Mouse (Mus musculus) urinary bladder, postnatal 10 days (tissue): ENCODE measurements around the gene Gm42688.

Experiments used
- DNase-seq: peaks from one replicate; pipeline ENCODE4 v3.0.0; 2022; ENCODE audit warnings: low spot score

Gene Gm42688

DNA sequence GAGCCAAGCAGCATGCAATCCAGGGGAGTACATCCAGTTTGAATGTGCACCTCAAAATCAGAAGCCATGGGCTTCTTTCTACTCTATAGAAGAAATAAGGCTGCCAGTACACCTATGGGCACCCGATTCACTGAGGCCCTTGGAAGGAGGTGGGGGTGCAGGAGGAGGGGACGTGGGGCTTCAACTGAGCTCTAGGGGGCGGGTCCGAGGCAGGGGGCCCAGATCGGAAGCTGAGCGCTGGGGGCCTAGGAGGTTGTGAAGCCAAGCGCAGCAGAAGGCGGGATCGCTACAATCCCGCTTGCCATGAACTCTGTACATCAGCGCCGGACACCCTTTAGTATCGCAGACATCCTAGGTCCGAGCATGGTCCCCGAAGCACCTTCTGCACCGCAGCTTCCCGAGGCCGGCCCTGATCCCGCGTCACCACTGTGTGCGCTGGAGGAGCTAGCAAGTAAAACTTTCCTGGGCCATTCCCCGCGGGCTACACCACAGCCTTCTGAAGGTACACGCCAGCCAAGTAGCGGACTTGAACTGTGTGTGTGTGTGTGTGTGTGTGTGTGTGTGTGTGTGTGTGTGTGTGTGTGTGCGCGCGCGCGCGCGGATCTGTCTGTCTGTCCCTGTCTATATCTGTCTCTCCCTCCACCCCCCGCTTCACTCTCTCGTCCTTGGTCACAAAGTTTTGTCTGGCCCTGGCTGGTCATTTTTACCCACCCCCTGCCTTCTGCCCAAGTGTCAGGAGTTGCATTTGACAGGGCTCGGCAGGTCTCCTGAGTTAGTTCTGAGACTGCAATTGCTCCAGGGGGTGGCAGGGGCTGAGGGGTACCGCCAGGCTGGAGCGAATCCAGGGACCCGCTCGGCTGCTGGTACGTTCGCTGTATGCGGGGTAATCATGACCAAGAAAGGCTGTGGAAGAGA is 15.0 kb upstream of the Gm42688 start, which contains the start of gene Lbx2:
Lbx2 (plus strand) TSS at position 247 of the 915 bp plus-strand sequence.
- no peak for DNase-seq

DNA sequence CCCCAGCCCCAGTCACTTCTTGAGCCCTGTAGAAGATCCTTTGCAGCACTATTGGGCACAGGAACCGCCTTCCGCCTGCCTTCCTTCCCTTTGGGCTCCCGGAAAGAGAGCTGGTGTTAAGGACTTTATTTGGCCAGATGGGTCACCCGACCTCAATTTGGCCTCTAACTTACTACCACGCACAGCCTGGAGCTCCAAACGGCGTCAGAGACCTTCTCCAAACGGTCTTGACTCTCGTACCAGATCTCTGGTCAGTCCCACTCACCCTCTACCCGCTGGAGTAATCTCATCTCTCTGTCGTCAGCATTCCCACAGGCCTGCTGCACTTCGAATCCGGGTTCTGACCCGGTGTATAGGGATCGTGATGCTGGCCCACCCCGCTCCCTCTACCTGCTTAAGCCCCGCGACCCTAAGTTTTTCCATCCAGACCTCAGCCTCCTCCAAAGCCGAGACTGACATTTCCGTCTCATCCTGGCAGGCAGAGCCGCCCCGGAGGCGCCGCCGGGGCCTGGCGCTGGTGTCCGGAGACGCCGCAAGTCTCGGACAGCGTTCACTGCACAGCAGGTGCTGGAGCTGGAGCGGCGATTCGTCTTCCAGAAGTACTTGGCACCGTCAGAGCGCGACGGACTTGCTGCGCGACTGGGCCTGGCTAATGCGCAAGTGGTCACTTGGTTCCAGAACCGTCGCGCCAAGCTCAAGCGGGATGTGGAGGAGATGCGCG is 14.1 kb upstream of the Gm42688 start:
- DNase-seq, result no peak

DNA sequence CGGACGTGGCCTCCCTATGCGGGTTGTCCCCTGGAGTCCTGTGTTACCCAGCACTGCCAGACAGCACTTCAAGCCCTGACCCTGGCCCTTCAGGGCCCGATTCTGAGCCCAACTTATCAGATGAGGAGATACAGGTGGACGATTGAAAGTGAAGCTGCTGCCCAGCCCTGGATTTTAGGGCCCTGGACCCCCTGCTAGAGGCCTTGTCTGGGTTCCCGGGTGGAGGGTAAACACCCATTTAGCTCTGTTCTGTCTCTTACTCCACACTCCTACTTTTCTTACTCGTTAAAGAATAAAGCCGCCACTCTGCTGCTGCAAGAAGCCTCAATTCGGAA is 13.5 kb upstream of the Gm42688 start:
- DNase-seq, result no peak

DNA sequence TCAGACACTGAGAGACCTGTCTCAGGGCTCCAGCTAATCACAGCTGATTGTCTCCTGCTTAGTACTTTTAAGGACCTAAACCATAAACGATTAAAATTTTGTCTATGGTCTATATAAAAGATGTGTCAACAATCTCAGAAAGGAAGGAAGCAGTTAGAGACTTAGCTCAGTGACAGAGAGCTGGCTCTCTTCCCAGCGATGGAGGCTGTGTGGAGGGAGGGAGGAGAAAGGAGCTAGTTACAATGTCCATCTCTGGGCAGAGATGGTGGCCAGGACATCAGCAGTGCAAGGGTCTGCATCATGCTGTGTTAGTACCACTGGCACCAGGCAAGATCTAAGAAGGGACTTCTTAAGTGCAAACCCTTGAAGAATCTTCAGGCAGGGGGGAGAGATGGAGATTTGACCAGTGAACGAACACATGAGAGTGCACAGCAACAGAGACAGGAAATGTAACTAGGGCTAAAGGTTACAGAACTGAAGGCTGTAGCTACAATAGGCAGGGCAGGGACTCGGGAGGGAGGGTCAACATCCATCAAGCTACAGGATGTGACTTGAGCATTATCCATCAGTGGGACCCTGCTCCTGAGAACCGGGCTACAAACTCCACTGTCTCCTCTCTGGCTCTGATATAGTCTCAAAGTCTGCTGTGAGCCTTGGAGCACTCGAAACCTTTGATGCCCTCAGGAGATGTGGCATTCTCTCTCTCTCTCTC is 8.8 kb upstream of the Gm42688 start:
- DNase-seq, result no peak

DNA sequence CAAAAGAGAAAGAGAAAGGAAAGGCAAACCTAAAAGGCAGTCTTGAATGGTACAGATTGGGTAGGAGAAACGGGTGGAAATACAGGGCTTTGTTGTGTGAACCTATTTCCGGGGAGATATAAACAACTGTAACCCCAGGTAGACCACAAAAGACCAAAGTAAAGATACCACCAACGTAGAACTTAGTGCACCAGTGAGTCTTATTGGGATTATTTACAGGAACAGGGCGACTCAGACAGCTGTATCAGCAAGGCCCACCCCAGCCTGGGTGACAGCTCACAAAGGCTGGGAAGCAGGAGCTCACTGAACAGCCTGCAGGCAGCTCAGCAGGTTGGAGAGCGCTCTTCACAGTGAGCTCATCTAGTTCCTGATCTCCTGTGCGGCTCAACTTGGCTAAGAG is 5.4 kb upstream of the Gm42688 start:
- no peak for DNase-seq

DNA sequence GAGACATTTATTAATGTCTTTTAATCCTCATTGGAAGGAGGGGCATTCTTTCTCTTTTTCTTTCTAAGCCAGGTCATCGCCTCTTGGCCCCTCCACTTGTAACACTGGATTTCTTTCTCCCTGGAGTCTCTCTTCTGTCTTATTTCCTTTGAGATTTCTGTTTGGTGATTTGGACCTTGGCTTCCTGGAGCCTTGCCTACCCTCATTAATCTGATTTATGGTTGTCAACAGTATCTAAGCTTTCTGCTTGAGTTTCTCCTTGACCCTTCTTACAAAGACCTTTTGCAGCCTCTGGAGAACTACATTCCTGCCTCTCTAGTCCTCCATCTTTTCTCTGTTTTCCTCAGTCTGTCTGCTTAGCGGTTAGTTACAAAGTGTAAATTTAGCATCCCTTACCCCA is 3.0 kb upstream of the Gm42688 start:
- no peak for DNase-seq

DNA sequence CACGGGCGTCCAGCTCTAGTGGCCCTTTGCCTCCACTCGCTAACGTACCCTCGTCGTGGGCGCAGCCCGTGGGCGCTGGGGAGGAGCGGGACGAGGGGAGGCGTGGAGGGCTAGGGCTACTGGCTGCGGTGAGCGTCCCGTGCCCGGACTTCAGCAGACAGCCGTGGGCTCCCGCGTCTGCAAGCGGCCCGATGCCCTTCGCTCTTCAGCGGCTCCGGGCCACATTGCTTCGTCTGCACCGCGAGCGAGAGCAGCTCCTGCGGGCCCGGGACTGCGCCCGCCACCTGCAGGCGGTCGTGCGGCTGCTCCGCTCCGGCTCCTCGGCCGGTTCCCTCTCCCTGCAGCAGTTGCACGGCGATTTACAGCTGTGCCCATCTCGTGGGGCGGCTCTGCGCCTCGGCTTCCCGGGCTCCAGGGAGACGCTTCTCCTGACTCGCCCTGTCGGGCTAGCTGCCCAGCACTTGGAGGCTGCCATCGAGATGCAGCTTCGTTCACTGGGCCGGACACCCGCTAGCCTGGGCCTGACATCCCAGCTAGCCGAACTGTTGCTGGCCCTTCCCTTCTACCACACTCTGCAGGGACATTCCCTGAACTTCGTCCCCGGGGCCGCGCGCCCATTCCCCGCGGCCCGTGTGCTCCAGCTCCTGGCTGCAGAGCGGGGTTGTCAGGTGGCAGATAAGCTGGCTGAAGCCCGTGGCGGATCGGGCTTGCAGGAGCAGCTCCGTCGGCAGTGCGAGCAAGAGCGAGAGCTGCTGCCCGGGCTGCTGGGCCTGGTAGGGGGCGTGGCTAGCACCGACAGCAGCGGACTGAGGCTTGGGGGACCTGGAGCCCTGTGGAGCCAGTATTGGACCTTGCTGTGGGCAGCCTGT is 505 bp downstream of the Gm42688 start:
- DNase-seq, result no peak

DNA sequence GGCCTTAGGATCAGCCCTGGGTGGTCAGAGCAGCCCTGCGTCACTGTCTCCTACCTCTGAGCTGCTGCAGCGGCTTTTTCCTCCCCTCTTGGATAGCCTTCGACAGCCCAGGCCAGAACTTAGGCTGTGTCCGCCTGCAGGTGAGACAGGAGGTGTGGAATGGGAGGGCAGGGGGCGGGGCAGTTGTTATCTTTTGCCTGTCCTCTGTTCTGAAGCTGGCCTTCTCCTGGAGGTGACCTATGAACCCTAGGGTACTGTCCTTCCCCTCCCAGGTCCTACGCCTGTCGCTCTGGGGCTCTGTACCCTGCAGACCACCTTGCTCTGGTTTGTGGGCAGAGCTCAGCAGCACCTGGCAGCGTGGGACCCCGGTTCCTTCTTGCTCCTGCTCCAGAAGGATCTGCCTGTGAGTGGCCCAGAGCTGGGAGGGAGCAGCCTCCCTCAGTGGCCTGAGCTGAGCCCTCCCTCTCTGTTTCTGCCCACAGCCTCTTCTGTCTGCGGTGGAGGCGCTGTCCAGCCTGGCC is 1.8 kb downstream of the Gm42688 start:
- DNase-seq, result no peak

DNA sequence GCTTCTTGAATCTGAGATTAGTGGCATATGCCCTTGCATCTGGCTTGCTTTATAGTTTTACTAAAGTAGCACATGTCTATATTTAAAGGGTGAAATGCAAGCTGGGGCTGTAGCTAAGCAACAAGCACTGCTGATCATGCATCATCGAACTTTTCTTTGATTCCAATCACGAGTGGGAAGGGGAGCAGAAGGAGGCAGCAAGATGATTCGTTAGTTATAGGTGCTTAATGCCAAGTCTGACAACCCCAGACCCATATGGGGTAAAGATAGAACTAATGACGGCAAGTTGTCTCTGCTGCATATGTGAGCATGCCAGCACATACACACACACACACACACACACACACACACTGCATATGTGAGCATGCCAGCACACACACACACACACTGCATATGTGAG is 2.7 kb downstream of the Gm42688 start:
- no peak for DNase-seq

DNA sequence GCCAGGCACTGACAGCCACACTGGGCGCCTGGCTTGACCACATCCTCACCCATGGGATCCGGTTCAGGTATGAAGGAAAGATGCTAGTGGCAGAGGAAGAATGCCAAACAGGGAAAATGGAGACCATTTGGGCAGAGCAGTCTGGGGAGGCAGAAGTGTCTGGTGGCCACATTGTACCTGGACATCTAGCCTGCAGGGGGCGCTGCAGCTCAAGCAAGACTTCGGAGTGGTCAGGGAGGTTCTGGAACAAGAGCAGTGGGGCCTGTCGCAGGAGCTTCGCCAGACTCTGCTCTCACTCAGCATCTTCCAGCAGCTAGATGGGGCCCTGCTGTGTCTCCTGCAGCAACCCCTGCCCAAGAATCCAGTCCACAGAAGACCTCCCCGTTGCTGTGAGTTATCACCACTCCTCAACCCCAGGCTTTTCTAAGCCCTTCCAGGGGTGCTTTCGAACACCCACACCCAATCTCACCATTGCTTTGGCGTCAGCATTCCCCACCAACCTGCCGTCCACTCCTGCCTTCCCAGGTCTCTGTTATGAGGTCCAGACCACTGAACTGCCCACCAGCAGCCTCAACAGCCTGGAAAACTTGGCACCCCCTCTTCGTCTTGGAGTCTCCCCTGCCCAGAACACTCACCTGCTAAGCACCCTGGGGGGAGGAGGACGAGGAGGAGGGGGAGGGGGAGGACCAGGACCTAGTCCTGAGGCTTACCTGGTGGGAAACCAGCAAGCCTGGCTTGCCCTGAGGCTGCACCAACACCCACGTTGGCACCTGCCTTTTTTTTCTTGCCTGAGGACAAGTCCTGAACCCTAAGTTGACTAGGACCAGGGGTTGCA is 6.4 kb downstream of the Gm42688 start:
- DNase-seq, result no peak

DNA sequence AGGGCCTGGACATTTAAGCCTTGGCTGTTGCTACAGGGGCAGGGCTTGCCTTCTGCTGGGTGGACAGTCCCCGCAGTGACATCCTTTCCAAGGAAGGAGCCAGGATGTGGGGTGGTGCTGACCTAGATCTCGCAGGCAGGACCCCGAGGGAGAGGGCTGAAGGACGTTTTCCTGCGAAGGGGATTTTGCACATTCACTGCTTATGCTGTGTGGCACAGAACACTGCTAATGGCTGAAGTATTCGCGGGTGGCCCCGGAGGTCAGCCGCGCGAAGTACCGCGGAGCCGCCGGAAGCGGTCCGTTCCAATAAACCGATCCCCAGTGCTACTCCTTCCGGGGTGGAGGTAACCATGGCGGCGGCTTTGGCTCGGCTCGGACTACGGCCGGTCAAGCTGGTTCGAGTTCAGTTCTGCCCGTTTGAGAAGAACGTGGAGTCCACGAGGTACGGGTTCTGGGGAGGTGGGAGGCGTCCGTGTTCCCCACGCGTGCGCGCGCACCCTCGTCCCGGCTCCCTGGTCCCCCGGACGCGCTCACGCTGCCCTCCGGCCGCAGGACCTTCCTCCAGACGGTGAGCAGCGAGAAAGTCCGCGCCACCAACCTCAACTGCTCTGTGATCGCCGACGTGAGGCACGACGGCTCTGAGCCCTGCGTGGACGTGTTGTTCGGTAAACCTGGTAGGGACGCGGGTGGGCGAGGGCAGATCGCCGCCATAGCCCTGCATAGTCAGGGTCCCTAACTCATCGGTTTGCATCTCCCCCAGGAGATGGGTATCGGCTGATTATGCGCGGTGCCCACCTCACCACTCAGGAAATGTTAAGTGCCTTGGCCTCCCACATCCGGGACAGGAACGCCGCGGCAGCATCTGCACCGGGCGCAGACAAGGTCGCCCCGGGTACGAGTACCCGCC is 7.6 kb downstream of the Gm42688 start, which contains the start of gene Mrpl53:
Mrpl53 (plus strand) TSS at position 279 of the 907 bp plus-strand sequence.
- peak; percentile 51 for DNase-seq

DNA sequence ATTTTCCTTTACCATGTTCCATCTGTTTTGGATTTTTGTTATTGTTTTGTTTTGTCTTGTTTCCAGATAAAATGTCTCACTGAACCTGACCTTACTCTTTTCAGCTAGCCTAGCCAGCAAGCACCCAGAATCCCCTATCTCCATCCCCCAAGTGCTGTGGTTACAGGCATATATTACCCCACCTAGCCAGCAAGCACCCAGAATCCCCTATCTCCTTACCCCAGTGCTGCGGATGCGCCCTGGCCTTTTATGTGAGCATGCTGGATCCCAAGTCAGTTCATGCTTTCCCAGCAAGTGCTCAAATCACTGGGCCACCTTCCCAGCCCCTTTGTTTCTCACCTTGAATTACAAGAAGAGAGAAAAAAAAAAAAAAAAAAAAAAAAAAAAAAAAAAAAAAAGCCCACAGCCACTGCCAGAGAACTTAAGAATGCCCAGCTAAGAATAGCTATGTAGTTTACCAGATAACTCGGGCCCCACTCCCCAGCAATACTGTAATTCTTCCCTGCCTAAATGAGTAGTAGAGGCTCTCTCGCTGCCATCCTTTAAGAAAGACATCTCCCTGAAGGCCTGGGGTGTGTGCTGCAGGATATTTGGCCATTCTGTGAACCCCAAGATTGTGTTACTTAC is 10.2 kb downstream of the Gm42688 start:
- no peak for DNase-seq

DNA sequence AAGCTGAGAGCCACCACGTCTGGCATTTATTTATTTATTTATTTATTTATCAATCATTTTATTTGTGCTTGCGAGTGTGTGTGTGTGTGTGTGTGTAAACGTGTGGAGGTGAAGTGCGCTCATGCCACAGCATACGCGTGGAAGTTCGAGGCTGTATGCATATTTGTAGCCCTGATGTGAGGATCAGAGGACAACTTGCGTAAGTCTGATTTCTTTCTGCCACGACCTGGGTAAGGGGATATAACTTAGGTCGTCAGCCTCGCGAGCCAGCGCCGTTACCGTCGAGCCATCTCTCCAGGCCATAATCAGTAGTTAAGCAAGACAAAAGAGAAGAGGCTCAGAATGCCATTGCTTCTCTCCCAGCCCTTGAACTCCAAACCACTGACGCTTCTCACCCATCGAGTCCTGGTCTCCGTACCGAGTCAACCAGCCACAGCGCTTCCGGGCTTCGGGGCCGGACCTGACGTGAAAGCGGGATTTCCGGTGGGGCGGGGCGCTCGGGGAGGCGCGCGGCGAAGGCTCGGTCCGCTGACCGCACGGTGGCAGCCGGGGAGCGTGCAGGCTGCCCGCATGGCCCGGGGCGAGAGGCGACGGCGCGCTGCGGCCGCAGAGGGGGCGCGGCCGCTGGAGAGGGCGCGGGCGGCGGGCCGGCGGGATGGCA is 13.7 kb downstream of the Gm42688 start, which contains the start of gene Mogs:
Mogs (plus strand) TSS at position 486 of the 661 bp plus-strand sequence.
- DNase-seq, result peak; percentile 80

DNA sequence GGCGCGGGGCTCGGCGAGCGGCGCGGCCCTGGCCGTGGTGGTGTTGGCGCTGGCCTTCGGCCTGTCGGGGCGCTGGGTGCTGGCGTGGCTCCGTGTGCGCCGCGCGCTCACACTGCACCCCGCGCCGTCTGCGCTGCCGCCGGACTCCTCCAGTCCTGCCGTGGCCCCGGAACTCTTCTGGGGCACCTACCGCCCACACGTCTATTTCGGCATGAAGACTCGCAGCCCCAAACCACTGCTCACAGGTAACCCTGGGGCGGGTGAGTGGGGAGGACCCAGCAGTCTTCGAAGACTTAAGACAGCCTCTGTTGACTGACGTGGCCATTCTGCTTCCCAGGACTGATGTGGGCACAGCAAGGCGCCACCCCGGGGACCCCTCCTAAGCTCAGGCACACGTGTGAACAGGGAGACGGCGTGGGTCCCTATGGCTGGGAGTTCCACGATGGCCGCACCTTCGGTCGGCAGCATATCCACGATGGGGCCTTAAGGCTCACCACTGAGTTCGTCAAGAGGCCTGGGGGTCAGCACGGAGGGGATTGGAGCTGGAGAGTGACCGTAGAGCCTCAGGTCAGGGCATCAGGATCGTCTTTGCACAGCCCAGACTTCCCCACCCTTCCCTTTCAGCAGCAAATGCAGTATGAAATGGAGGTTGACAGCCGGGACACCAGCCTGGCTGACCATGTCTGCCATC is 14.4 kb downstream of the Gm42688 start:
- no peak for DNase-seq

DNA sequence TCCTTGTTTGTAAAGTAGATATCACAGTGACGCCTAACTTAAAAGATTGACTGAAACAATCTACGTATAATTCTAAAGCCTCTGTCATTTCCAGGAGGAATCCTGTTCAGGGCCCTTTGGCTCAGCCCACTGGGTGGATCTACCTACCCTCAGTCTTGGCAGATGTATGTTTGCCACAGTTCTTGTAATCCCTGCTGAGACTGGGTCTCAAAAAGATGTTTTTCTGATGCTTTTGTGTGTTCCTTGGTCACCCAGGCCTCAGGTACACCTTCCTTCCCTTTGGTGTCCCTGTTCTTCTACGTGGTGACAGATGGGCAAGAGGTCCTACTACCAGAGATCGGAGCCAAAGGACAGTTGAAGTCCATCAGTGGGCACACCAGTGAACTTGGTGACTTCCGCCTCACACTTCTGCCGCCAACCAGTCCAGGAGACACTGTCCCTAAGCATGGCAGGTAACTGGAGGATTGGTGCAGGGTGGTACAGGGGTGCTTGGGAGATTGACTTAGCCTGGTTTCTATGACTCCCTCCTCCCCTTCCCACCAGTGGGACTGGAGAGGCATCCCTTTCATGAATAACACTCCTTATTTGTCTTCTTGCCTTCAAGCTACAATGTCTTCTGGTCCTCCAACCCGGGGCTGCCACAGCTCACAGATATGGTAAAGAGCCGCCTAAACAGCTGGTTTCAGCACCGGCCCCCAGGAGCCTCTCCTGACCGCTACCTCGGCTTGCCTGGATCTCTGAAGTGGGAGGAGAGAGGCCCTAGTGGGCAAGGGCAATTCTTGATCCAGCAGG is 15.2 kb downstream of the Gm42688 start:
- DNase-seq, result no peak

DNA sequence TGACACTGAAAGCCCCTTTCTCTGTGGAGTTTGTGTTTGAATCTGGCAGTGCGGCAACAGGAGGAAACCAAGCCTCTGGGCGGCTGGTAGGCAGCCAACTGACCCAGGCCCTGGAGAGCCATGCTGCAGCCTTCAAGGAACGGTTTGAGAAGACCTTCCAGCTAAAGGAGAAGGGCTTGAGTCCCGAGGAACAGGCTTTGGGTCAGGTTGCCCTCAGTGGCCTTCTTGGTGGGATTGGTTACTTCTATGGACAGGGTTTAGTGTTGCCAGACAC is 15.7 kb downstream of the Gm42688 start:
- DNase-seq, result no peak

DNA sequence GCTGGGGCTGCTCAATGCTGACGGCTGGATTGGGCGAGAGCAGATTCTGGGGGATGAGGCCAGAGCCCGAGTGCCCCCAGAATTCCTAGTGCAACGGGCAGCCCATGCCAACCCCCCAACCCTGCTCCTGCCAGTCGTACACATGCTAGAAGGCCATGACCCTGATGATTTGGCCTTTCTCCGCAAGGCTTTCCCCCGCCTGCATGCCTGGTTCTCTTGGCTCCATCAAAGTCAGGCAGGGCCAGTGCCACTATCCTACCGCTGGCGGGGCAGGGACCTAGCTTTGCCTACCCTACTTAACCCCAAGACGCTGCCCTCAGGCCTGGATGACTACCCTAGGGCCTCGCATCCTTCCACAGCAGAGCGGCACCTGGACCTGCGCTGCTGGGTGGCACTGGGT is 16.2 kb downstream of the Gm42688 start:
- no peak for DNase-seq
